Mouse (Mus musculus) erythroblast, embryonic 14.5 days (primary cell): ENCODE data around the gene Chrna1.

Experiments
- GATA1 ChIP-seq: IDR thresholded peaks from 2 replicates; pipeline ENCODE4 v1.6.1; 2012; ENCODE audit warnings: low read length, inconsistent platforms, mixed read lengths
- TAL1 ChIP-seq: IDR thresholded peaks from 3 replicates; pipeline ENCODE4 v1.6.1; 2012; ENCODE audit warnings: low read length, inconsistent platforms, mixed read lengths

GRCm38 (mm10) chr2:73530487-73530886 lies 49.7 kb downstream of the Chrna1 start:
- TF ChIP-seq TAL1 (peak; percentile 44; the same call in 2 of the 3 replicates), GATA1 (no peak)
